Mouse (Mus musculus): ENCODE data around the gene Dpy19l3. TPM values are rescaled to one million over a fixed set of nuclear protein-coding genes. Genes with fewer than 3 reads are reported as not detected.

Gene Dpy19l3
- polyA plus RNA-seq, 1 experiment from 2014 or later, result 52.7 TPM

DNA sequence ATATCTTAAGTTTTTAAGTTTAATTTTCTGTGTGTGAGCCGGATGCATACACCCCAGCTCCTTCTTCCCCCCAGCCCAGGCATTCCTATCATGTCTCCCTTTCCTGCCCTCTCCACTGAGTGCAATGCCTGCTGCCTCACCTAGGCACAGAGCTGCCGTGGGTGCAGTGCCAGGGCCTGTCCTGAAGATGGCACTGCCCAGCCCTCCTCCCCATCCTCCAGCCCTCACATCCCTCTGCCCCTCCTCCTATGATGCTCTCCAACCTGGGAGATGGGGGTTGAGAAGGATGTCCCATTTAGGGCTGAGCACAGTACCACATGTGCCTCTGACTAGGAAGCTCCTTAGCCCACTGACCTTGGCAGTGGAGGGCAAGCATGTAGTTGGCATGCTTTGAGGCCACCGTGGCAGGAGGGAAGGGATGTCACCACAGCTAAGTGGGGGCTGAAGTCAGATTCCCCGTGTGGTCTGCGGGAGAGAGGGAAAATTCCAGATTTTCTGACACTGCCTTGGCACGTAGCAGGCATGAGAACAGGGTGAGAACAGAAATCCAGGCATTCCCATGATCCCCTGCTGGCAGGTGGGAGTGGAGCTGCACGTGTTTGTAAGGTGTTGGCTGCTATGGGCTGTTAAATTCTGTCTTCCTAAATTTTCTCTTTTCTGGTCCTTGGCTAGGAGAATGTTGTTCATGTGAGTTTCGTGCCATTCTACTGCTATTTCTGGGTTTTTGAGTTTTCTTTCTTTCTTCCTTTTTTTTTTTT, 35.7 kb downstream of the Dpy19l3 start:
- H3K4me3 ChIP-seq (replicated peaks; ENCODE audit: low read depth, low read length), result no peak overlapping the region
- no peak overlapping the region for H3K4me2 ChIP-seq (ENCODE audit: low read length)
- H3K4me1 ChIP-seq (ENCODE audit: control insufficient read depth, insufficient read depth, low read length), result no peaks in the 10 kb centered on the region
- peaks cover 44% of the 10 kb centered on the region for H3K36me3 ChIP-seq (ENCODE audit: control insufficient read depth, insufficient read depth, low read length)
- no peak overlapping the region for H3K9ac ChIP-seq (replicated peaks; ENCODE audit: low read length)
- 92% methylated on average over 8 of the region's 8 CpGs for WGBS
- no peaks in the 10 kb centered on the region for H3K9me3 ChIP-seq (ENCODE audit: control insufficient read depth, low read length)
- no peaks in the 10 kb centered on the region for H3K27me3 ChIP-seq (ENCODE audit: control insufficient read depth, insufficient read depth, low read length)
- ATAC-seq (ENCODE audit: low FRiP score, low TSS enrichment) (no peak), DNase-seq (no peak)
- H3K27ac ChIP-seq (replicated peaks; ENCODE audit: low read depth, low read length), result no peak overlapping the region

GRCm38 (mm10) chr7:35710366-35710765, 43.9 kb downstream of the Dpy19l3 start:
- Histone ChIP-seq H3K9me3 (ENCODE audit: control insufficient read depth, low read length) (no peaks in the 10 kb centered on the region), H3K9ac (replicated peaks; ENCODE audit: low read length) (no peak overlapping the region), H3K27ac (replicated peaks; ENCODE audit: low read depth, low read length) (no peak overlapping the region), H3K4me3 (replicated peaks; ENCODE audit: low read depth, low read length) (no peak overlapping the region), H3K36me3 (ENCODE audit: control insufficient read depth, insufficient read depth, low read length) (peaks cover 63% of the 10 kb centered on the region), H3K4me1 (ENCODE audit: control insufficient read depth, insufficient read depth, low read length) (no peaks in the 10 kb centered on the region), H3K4me2 (ENCODE audit: low read length) (no peak overlapping the region), H3K27me3 (ENCODE audit: control insufficient read depth, insufficient read depth, low read length) (no peaks in the 10 kb centered on the region)
- 92% methylated on average over 5 of the region's 5 CpGs for WGBS
- no peak for DNase-seq
- no peak for ATAC-seq (ENCODE audit: low FRiP score, low TSS enrichment)

GRCm38 (mm10) chr7:35708101-35708500, 46.2 kb downstream of the Dpy19l3 start:
- WGBS, result 94% methylated on average over 16 of the region's 16 CpGs
- no peak overlapping the region for H3K27ac ChIP-seq (replicated peaks; ENCODE audit: low read depth, low read length)
- no peak for DNase-seq
- ATAC-seq (ENCODE audit: low FRiP score, low TSS enrichment), result no peak
- H3K4me1 ChIP-seq (ENCODE audit: control insufficient read depth, insufficient read depth, low read length), result no peaks in the 10 kb centered on the region
- H3K4me2 ChIP-seq (ENCODE audit: low read length), result no peak overlapping the region
- H3K36me3 ChIP-seq (ENCODE audit: control insufficient read depth, insufficient read depth, low read length), result peaks cover 57% of the 10 kb centered on the region
- no peaks in the 10 kb centered on the region for H3K9me3 ChIP-seq (ENCODE audit: control insufficient read depth, low read length)
- no peak overlapping the region for H3K9ac ChIP-seq (replicated peaks; ENCODE audit: low read length)
- H3K27me3 ChIP-seq (ENCODE audit: control insufficient read depth, insufficient read depth, low read length), result no peaks in the 10 kb centered on the region
- H3K4me3 ChIP-seq (replicated peaks; ENCODE audit: low read depth, low read length), result no peak overlapping the region

DNA sequence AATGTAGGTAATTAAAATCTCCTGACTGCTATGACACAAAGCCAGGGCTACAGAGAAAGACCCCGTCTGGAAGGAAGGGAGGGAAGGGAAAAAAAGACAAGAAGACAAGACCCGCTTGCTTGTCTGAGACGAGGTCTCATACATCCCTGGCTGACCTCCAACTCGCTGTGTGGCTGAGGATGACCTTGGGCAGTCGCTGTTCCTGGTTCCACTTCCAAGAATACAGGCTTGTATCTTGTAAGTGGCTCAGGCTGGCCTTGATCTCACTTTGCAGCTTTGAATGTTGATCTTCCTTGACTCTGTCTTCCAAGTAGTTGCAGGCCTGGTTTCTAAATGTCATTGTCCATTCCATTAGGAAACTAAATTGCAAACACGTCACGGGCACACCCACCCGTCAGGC, 55.2 kb downstream of the Dpy19l3 start:
- no peak overlapping the region for H3K27ac ChIP-seq (replicated peaks; ENCODE audit: low read depth, low read length)
- no peak for DNase-seq
- ATAC-seq (ENCODE audit: low FRiP score, low TSS enrichment), result no peak
- H3K27me3 ChIP-seq (ENCODE audit: control insufficient read depth, insufficient read depth, low read length), result no peaks in the 10 kb centered on the region
- WGBS, result 96% methylated on average over 8 of the region's 8 CpGs
- no peak overlapping the region for H3K9ac ChIP-seq (replicated peaks; ENCODE audit: low read length)
- no peak overlapping the region for H3K4me3 ChIP-seq (replicated peaks; ENCODE audit: low read depth, low read length)
- no peak overlapping the region for H3K4me2 ChIP-seq (ENCODE audit: low read length)
- H3K36me3 ChIP-seq (ENCODE audit: control insufficient read depth, insufficient read depth, low read length), result peaks cover 37% of the 10 kb centered on the region
- H3K4me1 ChIP-seq (ENCODE audit: control insufficient read depth, insufficient read depth, low read length), result no peaks in the 10 kb centered on the region
- no peaks in the 10 kb centered on the region for H3K9me3 ChIP-seq (ENCODE audit: control insufficient read depth, low read length)

DNA sequence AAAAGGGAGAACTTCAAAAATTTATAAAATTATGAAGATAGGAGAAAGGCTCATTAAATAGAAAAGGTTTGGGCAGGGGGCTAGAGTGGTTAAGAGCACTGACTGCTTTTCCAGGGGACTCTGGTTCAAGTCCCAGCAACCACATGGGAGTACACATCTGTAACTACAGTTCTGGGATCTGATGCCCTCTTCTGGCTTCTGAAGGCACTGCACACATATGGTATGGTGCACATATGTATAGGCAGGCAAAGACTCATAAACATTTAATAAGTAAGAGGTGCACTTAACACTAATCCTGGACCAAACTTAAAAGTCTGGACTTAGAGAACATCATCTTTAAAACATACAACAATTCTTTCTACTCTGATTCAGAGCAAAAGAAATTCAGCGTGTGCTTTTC, 56.2 kb downstream of the Dpy19l3 start:
- no peak overlapping the region for H3K4me3 ChIP-seq (replicated peaks; ENCODE audit: low read depth, low read length)
- peaks cover 28% of the 10 kb centered on the region for H3K36me3 ChIP-seq (ENCODE audit: control insufficient read depth, insufficient read depth, low read length)
- WGBS, result 98% methylated on average over 1 of the region's 1 CpGs
- no peaks in the 10 kb centered on the region for H3K9me3 ChIP-seq (ENCODE audit: control insufficient read depth, low read length)
- H3K27ac ChIP-seq (replicated peaks; ENCODE audit: low read depth, low read length), result no peak overlapping the region
- no peaks in the 10 kb centered on the region for H3K4me1 ChIP-seq (ENCODE audit: control insufficient read depth, insufficient read depth, low read length)
- no peak for DNase-seq
- no peak for ATAC-seq (ENCODE audit: low FRiP score, low TSS enrichment)
- no peaks in the 10 kb centered on the region for H3K27me3 ChIP-seq (ENCODE audit: control insufficient read depth, insufficient read depth, low read length)
- H3K9ac ChIP-seq (replicated peaks; ENCODE audit: low read length), result no peak overlapping the region
- no peak overlapping the region for H3K4me2 ChIP-seq (ENCODE audit: low read length)

- ATAC-seq (ENCODE audit: low FRiP score, low TSS enrichment) (no peak), DNase-seq (no peak)
- H3K4me1 ChIP-seq (ENCODE audit: control insufficient read depth, insufficient read depth, low read length), result no peaks in the 10 kb centered on the region
- no peak overlapping the region for H3K9ac ChIP-seq (replicated peaks; ENCODE audit: low read length)
- no peaks in the 10 kb centered on the region for H3K9me3 ChIP-seq (ENCODE audit: control insufficient read depth, low read length)
- no peak overlapping the region for H3K4me2 ChIP-seq (ENCODE audit: low read length)
- no peak overlapping the region for H3K27ac ChIP-seq (replicated peaks; ENCODE audit: low read depth, low read length)
- no peaks in the 10 kb centered on the region for H3K27me3 ChIP-seq (ENCODE audit: control insufficient read depth, insufficient read depth, low read length)
- no peak overlapping the region for H3K4me3 ChIP-seq (replicated peaks; ENCODE audit: low read depth, low read length)
- peaks cover 32% of the 10 kb centered on the region for H3K36me3 ChIP-seq (ENCODE audit: control insufficient read depth, insufficient read depth, low read length)
- 92% methylated on average over 12 of the region's 12 CpGs for WGBS
Observed at GRCm38 (mm10) chr7:35692641-35693040, 61.6 kb downstream of the Dpy19l3 start.

- no peaks in the 10 kb centered on the region for H3K4me1 ChIP-seq (ENCODE audit: control insufficient read depth, insufficient read depth, low read length)
- H3K9ac ChIP-seq (replicated peaks; ENCODE audit: low read length), result no peak overlapping the region
- peak; percentile 70 for DNase-seq
- no peak overlapping the region for H3K4me2 ChIP-seq (ENCODE audit: low read length)
- H3K27me3 ChIP-seq (ENCODE audit: control insufficient read depth, insufficient read depth, low read length), result no peaks in the 10 kb centered on the region
- H3K27ac ChIP-seq (replicated peaks; ENCODE audit: low read depth, low read length), result no peak overlapping the region
- H3K9me3 ChIP-seq (ENCODE audit: control insufficient read depth, low read length), result no peaks in the 10 kb centered on the region
- ATAC-seq (ENCODE audit: low FRiP score, low TSS enrichment), result 0 out of 2 replicates have a peak, but pooled peaks have one; percentile 20
- H3K36me3 ChIP-seq (ENCODE audit: control insufficient read depth, insufficient read depth, low read length), result peaks cover 30% of the 10 kb centered on the region
- no peak overlapping the region for H3K4me3 ChIP-seq (replicated peaks; ENCODE audit: low read depth, low read length)
- whole genome bisulfite sequencing, result 72% methylated on average over 14 of the region's 14 CpGs
Observed at GRCm38 (mm10) chr7:35692117-35692516, 62.1 kb downstream of the Dpy19l3 start.

DNA sequence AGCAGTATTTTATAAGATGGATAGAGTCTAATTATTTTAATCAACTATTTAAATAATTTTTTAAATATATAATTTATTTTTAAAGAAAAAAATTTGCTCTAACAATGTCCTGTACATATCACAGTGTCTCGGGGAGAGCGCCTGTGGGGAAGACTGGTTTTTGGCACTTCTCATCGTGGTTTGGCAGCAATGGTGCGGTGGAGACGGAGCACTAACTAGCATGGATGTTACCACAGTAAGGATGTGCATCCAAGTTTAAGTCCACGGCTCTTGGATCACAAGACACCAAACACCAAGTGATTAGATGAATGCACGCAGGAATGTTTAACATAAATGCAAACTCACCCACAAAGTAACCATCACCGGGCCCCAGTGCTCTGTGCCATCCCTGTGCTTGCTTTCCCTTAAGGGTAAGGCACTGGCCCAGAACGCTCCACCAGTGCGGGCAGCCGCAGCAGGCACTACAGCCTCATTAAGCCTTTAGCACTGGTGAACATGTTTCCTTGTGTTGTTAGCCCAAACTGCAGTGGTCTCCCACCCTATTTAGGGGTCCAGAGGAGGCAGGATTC, 65.4 kb downstream of the Dpy19l3 start:
- Histone ChIP-seq H3K4me2 (ENCODE audit: low read length) (no peak overlapping the region), H3K9ac (replicated peaks; ENCODE audit: low read length) (no peak overlapping the region), H3K27ac (replicated peaks; ENCODE audit: low read depth, low read length) (no peak overlapping the region), H3K4me1 (ENCODE audit: control insufficient read depth, insufficient read depth, low read length) (no peaks in the 10 kb centered on the region; the same call in 1 of the 2 replicates), H3K9me3 (ENCODE audit: control insufficient read depth, low read length) (no peaks in the 10 kb centered on the region), H3K27me3 (ENCODE audit: control insufficient read depth, insufficient read depth, low read length) (no peaks in the 10 kb centered on the region), H3K4me3 (replicated peaks; ENCODE audit: low read depth, low read length) (no peak overlapping the region), H3K36me3 (ENCODE audit: control insufficient read depth, insufficient read depth, low read length) (peaks cover 27% of the 10 kb centered on the region)
- DNase-seq, result no peak
- WGBS, result 85% methylated on average over 11 of the region's 11 CpGs
- no peak for ATAC-seq (ENCODE audit: low FRiP score, low TSS enrichment)

DNA sequence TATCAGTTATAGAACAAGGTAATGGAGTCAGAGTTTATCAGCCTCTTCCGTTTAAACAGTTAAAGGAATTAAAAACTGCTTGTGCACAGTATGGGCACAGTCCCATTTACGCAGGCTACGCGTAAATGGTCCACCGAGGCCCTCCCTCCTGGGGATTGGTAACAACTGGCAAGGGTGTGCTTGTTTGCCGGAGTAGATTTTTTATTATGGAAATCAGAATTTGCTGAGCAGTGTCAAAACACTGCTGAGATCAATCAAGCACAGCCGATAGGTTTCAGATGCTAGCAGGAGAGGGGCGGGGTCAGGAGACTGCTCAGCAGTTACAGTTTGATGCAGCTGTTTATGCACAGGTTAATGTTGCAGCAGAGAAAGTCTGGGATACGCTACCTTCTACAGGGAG, 66.0 kb downstream of the Dpy19l3 start:
- Histone ChIP-seq H3K27me3 (ENCODE audit: control insufficient read depth, insufficient read depth, low read length) (no peaks in the 10 kb centered on the region), H3K4me1 (ENCODE audit: control insufficient read depth, insufficient read depth, low read length) (peaks cover 3% of the 10 kb centered on the region; the same call in 1 of the 2 replicates), H3K27ac (replicated peaks; ENCODE audit: low read depth, low read length) (no peak overlapping the region), H3K36me3 (ENCODE audit: control insufficient read depth, insufficient read depth, low read length) (peaks cover 27% of the 10 kb centered on the region), H3K4me2 (ENCODE audit: low read length) (no peak overlapping the region), H3K9ac (replicated peaks; ENCODE audit: low read length) (no peak overlapping the region), H3K9me3 (ENCODE audit: control insufficient read depth, low read length) (no peaks in the 10 kb centered on the region), H3K4me3 (replicated peaks; ENCODE audit: low read depth, low read length) (no peak overlapping the region)
- WGBS, result 38% methylated on average over 9 of the region's 9 CpGs
- DNase-seq (no peak), ATAC-seq (ENCODE audit: low FRiP score, low TSS enrichment) (no peak)
